Mouse (Mus musculus) gastrocnemius, postnatal 25 days (tissue): Measurements from ENCODE around the gene Lrrc37a. TPM values are rescaled to one million over a fixed set of nuclear protein-coding genes. Genes with fewer than 3 reads are reported as not detected.

Experiments
- total RNA-seq, 2 experiments: library from RNA; stranded (reverse); gene quantifications; 1 replicate in 1 of 2; 2 replicates in 1 of 2; pipeline ENCODE4 v1.2.3; 2021

Gene Lrrc37a
- total RNA-seq, 2 experiments from 2014 or later = not detected

Other genes starting within 250 kb of the Lrrc37a start
- 1 to 10 TPM; 2.8 to 4.1 TPM for gene Map3k14, start 237.1 kb downstream of the Lrrc37a start, total RNA-seq
- 1 to 10 TPM; 3.0 to 4.6 TPM for gene Arhgap27, start 140.9 kb downstream of the Lrrc37a start, total RNA-seq
- gene Plekhm1, start 91.9 kb downstream of the Lrrc37a start, total RNA-seq = 1 to 10 TPM; 9.3 to 9.4 TPM
- gene Gm884, start 116.5 kb upstream of the Lrrc37a start, total RNA-seq = not detected
- gene Lyzl6, start 134.3 kb upstream of the Lrrc37a start, total RNA-seq = not detected
- gene Rprml, start 145.0 kb upstream of the Lrrc37a start, total RNA-seq = not detected
- 10 to 100 TPM; 38.9 to 40.4 TPM for gene Gosr2, start 193.3 kb upstream of the Lrrc37a start, total RNA-seq
- gene Wnt9b, start 245.2 kb upstream of the Lrrc37a start, total RNA-seq = under 1 TPM in 1 of 2 experiments, not detected in 1; 0.08 TPM